Mouse (Mus musculus): ENCODE results near the gene Hsp90ab1. TPM values are rescaled to one million over a fixed set of nuclear protein-coding genes. Genes with fewer than 3 reads are reported as not detected.

The Hsp90ab1 gene
- polyA plus RNA-seq, 2 experiments: 951 to 1,382 TPM

DNA sequence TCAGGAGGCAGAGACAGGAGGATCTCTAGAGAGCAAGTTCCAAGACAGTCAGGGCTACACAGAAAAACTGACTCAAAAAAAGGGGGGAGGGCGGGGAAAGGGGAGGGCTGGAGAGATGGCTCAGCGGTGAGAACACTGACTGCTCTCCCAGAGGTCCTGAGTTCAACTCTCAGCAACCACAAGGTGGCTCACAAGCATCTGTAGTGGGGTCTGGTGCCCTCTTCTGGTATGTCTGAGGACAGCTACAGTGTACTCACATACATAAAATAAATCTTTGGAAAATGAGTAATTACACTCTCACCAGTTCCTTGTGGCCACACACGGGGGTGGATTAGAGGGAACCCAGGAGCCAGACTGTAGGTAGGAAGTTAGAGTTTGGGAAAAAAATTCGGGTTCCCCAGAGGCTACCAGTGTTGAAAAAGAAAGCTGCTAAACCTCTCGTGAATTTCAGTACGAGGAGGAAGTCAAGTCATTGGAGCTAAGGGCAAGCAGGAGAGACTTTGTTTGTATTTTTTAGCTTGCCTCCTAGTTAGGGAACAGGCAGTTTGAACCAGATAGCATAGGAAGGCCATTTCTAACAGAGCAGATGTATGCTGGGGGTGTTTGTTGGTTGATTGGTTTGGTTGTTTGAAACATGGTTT is 9.8 kb upstream of the Hsp90ab1 start:
- no peak for DNase-seq (ENCODE audit: low spot score)
- Histone ChIP-seq H3K9me3 (ENCODE audit: control insufficient read depth, low read length) (no peaks in the 10 kb centered on the region), H3K4me1 (ENCODE audit: control insufficient read depth, insufficient read depth, low read length) (peaks cover 20% of the 10 kb centered on the region), H3K36me3 (ENCODE audit: control insufficient read depth, insufficient read depth, low read length) (peaks cover 7% of the 10 kb centered on the region; the same call in 1 of the 2 replicates), H3K27me3 (ENCODE audit: control insufficient read depth, insufficient read depth, low read length) (no peaks in the 10 kb centered on the region), H3K4me2 (replicated peaks; ENCODE audit: low read depth, low read length, severe bottlenecking) (no peak overlapping the region), H3K27ac (replicated peaks; ENCODE audit: low read depth, low read length) (no peak overlapping the region), H3K9ac (ENCODE audit: low read depth, low read length, severe bottlenecking) (no peak overlapping the region), H3K4me3 (replicated peaks; ENCODE audit: low read length) (no peak overlapping the region)
- 67% methylated on average over 6 of the region's 6 CpGs for WGBS
- no peak for ATAC-seq (ENCODE audit: low FRiP score, low read depth)
- TF ChIP-seq POLR2A (IDR thresholded peaks at IDR 0.05; ENCODE audit: borderline replicate concordance, extremely low read depth, insufficient read depth, insufficient read length): no peak

DNA sequence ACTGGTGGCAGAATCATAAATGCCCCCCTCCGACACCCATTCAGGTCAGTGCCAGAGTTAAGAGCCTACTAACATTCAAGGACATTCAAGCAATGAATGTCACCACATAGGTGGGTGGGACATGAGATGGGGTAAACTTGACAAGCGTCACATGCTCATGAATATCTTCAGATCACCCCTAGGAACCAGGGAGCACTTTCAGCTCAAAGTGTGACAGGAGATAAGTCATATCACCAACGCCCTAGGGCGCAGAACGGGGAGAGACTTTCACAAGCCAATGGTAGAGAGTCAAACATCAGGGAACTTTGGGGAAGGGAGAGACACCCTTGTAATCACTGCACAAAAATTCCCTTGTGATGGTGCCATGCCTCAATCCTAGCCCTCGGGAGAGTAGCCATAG is 9.1 kb upstream of the Hsp90ab1 start:
- Histone ChIP-seq H3K4me1 (ENCODE audit: control insufficient read depth, insufficient read depth, low read length) (peaks cover 20% of the 10 kb centered on the region), H3K9ac (ENCODE audit: low read depth, low read length, severe bottlenecking) (no peak overlapping the region), H3K27ac (replicated peaks; ENCODE audit: low read depth, low read length) (no peak overlapping the region), H3K36me3 (ENCODE audit: control insufficient read depth, insufficient read depth, low read length) (peaks cover 4% of the 10 kb centered on the region; the same call in 1 of the 2 replicates), H3K27me3 (ENCODE audit: control insufficient read depth, insufficient read depth, low read length) (no peaks in the 10 kb centered on the region), H3K9me3 (ENCODE audit: control insufficient read depth, low read length) (no peaks in the 10 kb centered on the region), H3K4me2 (replicated peaks; ENCODE audit: low read depth, low read length, severe bottlenecking) (no peak overlapping the region), H3K4me3 (replicated peaks; ENCODE audit: low read length) (no peak overlapping the region)
- no peak for ATAC-seq (ENCODE audit: low FRiP score, low read depth)
- WGBS: 90% methylated on average over 6 of the region's 6 CpGs
- no peak for DNase-seq (ENCODE audit: low spot score)
- no peak for TF ChIP-seq POLR2A (IDR thresholded peaks at IDR 0.05; ENCODE audit: borderline replicate concordance, extremely low read depth, insufficient read depth, insufficient read length)

DNA sequence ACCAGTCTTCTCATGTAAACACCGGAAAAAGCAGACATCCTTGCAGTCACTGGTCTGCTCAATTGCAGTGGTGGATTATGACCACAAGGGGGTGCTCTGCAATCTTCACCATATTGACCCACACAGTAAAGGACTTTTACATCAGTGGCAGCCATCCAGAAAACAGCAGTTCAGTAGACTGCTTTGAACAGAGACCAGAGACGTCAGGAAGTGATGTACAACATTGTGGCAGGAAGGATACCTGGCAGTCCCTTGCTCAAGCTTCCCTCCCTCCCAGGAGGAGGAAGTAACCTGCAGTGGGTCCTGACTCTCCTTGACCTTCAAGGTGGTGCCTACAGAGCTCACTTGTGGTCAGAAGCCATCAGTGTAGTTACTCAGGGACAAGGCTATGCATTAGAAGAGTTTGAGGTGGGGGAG is 8.5 kb upstream of the Hsp90ab1 start:
- no peak overlapping the region; the same call in 1 of the 2 replicates for H3K27ac ChIP-seq (replicated peaks; ENCODE audit: low read depth, low read length)
- TF ChIP-seq POLR2A (IDR thresholded peaks at IDR 0.05; ENCODE audit: borderline replicate concordance, extremely low read depth, insufficient read depth, insufficient read length): no peak
- no peak overlapping the region for H3K4me3 ChIP-seq (replicated peaks; ENCODE audit: low read length)
- 3% methylated on average over 2 of the region's 2 CpGs for WGBS
- H3K4me1 ChIP-seq (ENCODE audit: control insufficient read depth, insufficient read depth, low read length): peaks cover 20% of the 10 kb centered on the region
- ATAC-seq (ENCODE audit: low FRiP score, low read depth) (peak; percentile 27; the same call in 1 of the 2 replicates), DNase-seq (ENCODE audit: low spot score) (peak; percentile 94)
- H3K9ac ChIP-seq (ENCODE audit: low read depth, low read length, severe bottlenecking): no peak overlapping the region
- H3K4me2 ChIP-seq (replicated peaks; ENCODE audit: low read depth, low read length, severe bottlenecking): no peak overlapping the region
- H3K36me3 ChIP-seq (ENCODE audit: control insufficient read depth, insufficient read depth, low read length): no peaks in the 10 kb centered on the region; the same call in 1 of the 2 replicates
- no peaks in the 10 kb centered on the region for H3K9me3 ChIP-seq (ENCODE audit: control insufficient read depth, low read length)
- H3K27me3 ChIP-seq (ENCODE audit: control insufficient read depth, insufficient read depth, low read length): no peaks in the 10 kb centered on the region

DNA sequence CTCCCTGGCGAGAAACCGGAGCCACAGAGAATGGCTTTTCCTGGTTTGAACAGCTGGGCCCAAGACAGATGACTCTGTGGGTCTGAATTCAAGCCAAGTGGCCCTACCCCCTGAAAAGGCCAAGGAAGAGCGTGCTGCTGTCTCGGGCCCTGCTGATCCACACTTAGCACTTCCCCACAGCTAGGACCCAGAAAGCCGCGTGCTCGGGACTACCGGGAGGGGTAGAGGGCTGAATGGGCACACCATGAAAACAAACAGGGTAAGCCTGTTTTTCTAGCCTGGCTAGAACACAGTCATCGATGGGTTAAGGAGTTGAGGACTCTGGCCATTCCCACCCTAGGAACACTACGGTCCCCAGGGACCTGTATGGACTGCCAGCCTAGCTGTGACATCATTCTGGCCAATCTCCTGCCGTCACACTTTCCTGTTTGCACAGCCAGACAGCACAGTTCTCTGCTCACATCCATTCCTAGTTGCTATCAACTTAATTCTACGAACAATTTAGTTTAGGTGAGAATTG is 7.9 kb upstream of the Hsp90ab1 start:
- no peak overlapping the region for H3K9ac ChIP-seq (ENCODE audit: low read depth, low read length, severe bottlenecking)
- peaks cover 20% of the 10 kb centered on the region for H3K4me1 ChIP-seq (ENCODE audit: control insufficient read depth, insufficient read depth, low read length)
- no peak; the same call in 1 of the 2 replicates for ATAC-seq (ENCODE audit: low FRiP score, low read depth)
- H3K36me3 ChIP-seq (ENCODE audit: control insufficient read depth, insufficient read depth, low read length): no peaks in the 10 kb centered on the region
- TF ChIP-seq POLR2A (IDR thresholded peaks at IDR 0.05; ENCODE audit: borderline replicate concordance, extremely low read depth, insufficient read depth, insufficient read length): no peak
- no peak overlapping the region for H3K4me2 ChIP-seq (replicated peaks; ENCODE audit: low read depth, low read length, severe bottlenecking)
- no peaks in the 10 kb centered on the region for H3K9me3 ChIP-seq (ENCODE audit: control insufficient read depth, low read length)
- DNase-seq (ENCODE audit: low spot score): peak; percentile 52
- WGBS: 45% methylated on average over 12 of the region's 12 CpGs
- no peak overlapping the region; the same call in 1 of the 2 replicates for H3K27ac ChIP-seq (replicated peaks; ENCODE audit: low read depth, low read length)
- no peaks in the 10 kb centered on the region for H3K27me3 ChIP-seq (ENCODE audit: control insufficient read depth, insufficient read depth, low read length)
- no peak overlapping the region for H3K4me3 ChIP-seq (replicated peaks; ENCODE audit: low read length)

DNA sequence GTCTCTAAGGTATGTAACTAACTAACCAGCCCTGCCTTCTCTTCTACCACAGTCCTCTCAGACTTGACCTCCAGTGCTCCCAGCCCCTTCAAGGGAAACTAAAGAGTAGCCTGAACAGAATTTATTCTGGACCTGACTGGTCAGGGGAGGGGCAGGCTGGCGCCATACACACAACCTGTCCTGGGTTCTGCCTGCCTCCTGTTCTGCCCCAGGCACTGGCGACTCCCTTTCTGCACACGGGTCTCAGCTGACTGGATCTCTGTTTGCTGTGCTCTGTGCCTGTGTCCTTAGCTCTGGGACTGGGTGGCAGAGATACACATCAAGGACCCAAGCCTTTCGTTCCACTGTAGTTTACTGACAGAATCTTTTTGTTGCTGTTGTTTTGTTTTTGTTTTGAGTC is 6.5 kb upstream of the Hsp90ab1 start:
- Histone ChIP-seq H3K27me3 (ENCODE audit: control insufficient read depth, insufficient read depth, low read length) (no peaks in the 10 kb centered on the region), H3K27ac (replicated peaks; ENCODE audit: low read depth, low read length) (no peak overlapping the region), H3K9me3 (ENCODE audit: control insufficient read depth, low read length) (no peaks in the 10 kb centered on the region), H3K4me2 (replicated peaks; ENCODE audit: low read depth, low read length, severe bottlenecking) (no peak overlapping the region), H3K4me3 (replicated peaks; ENCODE audit: low read length) (no peak overlapping the region), H3K36me3 (ENCODE audit: control insufficient read depth, insufficient read depth, low read length) (no peaks in the 10 kb centered on the region), H3K4me1 (ENCODE audit: control insufficient read depth, insufficient read depth, low read length) (peaks cover 10% of the 10 kb centered on the region), H3K9ac (ENCODE audit: low read depth, low read length, severe bottlenecking) (no peak overlapping the region)
- ATAC-seq (ENCODE audit: low FRiP score, low read depth): no peak
- no peak for TF ChIP-seq POLR2A (IDR thresholded peaks at IDR 0.05; ENCODE audit: borderline replicate concordance, extremely low read depth, insufficient read depth, insufficient read length)
- WGBS: 81% methylated on average over 4 of the region's 4 CpGs
- no peak for DNase-seq (ENCODE audit: low spot score)

Data from limb, embryonic 14.5 days (tissue).